Mouse (Mus musculus) heart, embryonic 15.5 days (tissue): ENCODE measurements around the gene BC051142. TPM values are rescaled to one million over a fixed set of nuclear protein-coding genes. Genes with fewer than 3 reads are reported as not detected.

Experiments used
- polyA plus RNA-seq: library from polyadenylated mRNA; unstranded; fragments of >200 nt; fragmentation: Nextera tagmentation; extraction: Ambion mirVana; gene quantifications from 2 replicates; pipeline ENCODE4 v1.2.1, GENCODE M21; 2015

Gene BC051142
- polyA plus RNA-seq, 1 experiment from 2014 or later: not detected

Other genes starting within 250 kb of the BC051142 start
- 0.34 and 3.2 TPM in 2 replicates for gene H2-DMb1, start 245.7 kb upstream of the BC051142 start, polyA plus RNA-seq
- gene Tap1, start 211.3 kb upstream of the BC051142 start, polyA plus RNA-seq: 2.4 and 8.0 TPM in 2 replicates
- 3.1 and 22.4 TPM in 2 replicates for gene Psmb9, start 211.1 kb upstream of the BC051142 start, polyA plus RNA-seq
- gene Psmb8, start 201.1 kb upstream of the BC051142 start, polyA plus RNA-seq: 6.3 and 50.4 TPM in 2 replicates
- 5.3 and 13.7 TPM in 2 replicates for gene Tap2, start 195.3 kb upstream of the BC051142 start, polyA plus RNA-seq
- gene H2-Ob, start 159.9 kb upstream of the BC051142 start, polyA plus RNA-seq: 0.14 and 0.30 TPM in 2 replicates
- gene H2-Ab1, start 141.1 kb upstream of the BC051142 start, polyA plus RNA-seq: 16.2 and 120 TPM in 2 replicates
- gene H2-Aa, start 111.0 kb upstream of the BC051142 start, polyA plus RNA-seq: 5.9 and 42.6 TPM in 2 replicates
- 5.6 and 28.9 TPM in 2 replicates for gene H2-Eb1, start 93.0 kb upstream of the BC051142 start, polyA plus RNA-seq
- 0.11 TPM in 1 of 2 replicates, not detected in the other for gene H2-Eb2, start 73.2 kb upstream of the BC051142 start, polyA plus RNA-seq
- gene Btnl2, start 44.0 kb upstream of the BC051142 start, polyA plus RNA-seq: 0.09 TPM in 1 of 2 replicates, not detected in the other
- gene Btnl1, start 21.7 kb upstream of the BC051142 start, polyA plus RNA-seq: not detected in 2 replicates
- not detected in 2 replicates for gene Btnl4, start 78.5 kb downstream of the BC051142 start, polyA plus RNA-seq
- not detected in 2 replicates for gene Btnl6, start 118.5 kb downstream of the BC051142 start, polyA plus RNA-seq
- gene Notch4, start 165.4 kb downstream of the BC051142 start, polyA plus RNA-seq: 5.8 and 7.8 TPM in 2 replicates
- gene Gpsm3, start 191.0 kb downstream of the BC051142 start, polyA plus RNA-seq: 5.5 and 13.1 TPM in 2 replicates
- gene Pbx2, start 192.4 kb downstream of the BC051142 start, polyA plus RNA-seq: 4.8 and 5.5 TPM in 2 replicates
- 6.4 and 12.3 TPM in 2 replicates for gene Ager, start 199.0 kb downstream of the BC051142 start, polyA plus RNA-seq
- gene Rnf5, start 204.9 kb downstream of the BC051142 start, polyA plus RNA-seq: 99.7 and 111 TPM in 2 replicates
- 45.7 and 53.9 TPM in 2 replicates for gene Agpat1, start 205.4 kb downstream of the BC051142 start, polyA plus RNA-seq
- 1.3 and 2.2 TPM in 2 replicates for gene Egfl8, start 217.2 kb downstream of the BC051142 start, polyA plus RNA-seq
- 22.9 and 24.8 TPM in 2 replicates for gene Ppt2, start 229.7 kb downstream of the BC051142 start, polyA plus RNA-seq
- 0.42 and 1.2 TPM in 2 replicates for gene Prrt1, start 230.7 kb downstream of the BC051142 start, polyA plus RNA-seq
- gene Fkbpl, start 245.9 kb downstream of the BC051142 start, polyA plus RNA-seq: 10.7 and 12.9 TPM in 2 replicates
- gene Atf6b, start 248.3 kb downstream of the BC051142 start, polyA plus RNA-seq: 39.6 and 54.5 TPM in 2 replicates